Mouse (Mus musculus): Measurements from ENCODE around the gene Wbp1.
A peak's percentile ranks its signal among the peaks of the same experiment; 100 is the strongest.

The Wbp1 gene

DNA sequence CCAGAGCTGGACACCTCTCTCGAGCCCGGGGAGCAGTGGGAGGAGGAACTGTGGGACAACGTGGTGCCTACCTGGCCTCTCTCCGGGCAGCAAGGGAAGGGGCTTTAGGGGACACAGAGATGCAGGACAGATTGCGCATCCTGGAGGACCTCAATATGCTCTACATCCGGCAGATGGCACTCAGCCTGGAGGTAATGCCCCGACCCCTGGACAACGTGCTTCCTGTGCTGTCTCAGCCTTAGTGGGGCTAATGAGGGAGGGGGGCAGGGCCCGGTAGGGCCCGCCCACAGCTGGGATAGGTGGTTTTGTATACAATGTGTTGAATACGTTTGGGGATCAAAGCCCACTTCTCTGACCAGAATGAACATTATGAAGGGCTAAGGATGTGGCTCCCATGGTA, 16.7 kb upstream of the Wbp1 start:
- no peak for DNase-seq

DNA sequence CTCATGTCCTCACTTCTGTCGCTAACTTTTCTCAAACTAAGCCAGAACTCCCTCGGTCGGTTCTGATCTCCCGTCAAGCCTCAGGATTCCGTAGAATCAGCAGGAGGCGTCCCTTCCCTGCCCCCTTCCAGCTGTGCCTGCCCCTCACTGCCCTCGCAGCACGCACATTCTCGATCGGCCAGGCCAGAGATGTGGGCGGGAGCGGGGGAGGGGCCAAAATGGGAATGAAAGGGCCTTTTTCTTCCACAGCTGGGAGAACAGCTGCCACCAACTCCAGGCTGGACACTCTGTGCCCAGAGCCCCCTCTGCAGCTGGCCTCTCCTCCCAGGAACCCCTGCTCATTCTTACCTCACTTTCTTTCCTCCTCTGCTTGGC, 16.2 kb upstream of the Wbp1 start:
- DNase-seq, result peak; percentile 77

DNA sequence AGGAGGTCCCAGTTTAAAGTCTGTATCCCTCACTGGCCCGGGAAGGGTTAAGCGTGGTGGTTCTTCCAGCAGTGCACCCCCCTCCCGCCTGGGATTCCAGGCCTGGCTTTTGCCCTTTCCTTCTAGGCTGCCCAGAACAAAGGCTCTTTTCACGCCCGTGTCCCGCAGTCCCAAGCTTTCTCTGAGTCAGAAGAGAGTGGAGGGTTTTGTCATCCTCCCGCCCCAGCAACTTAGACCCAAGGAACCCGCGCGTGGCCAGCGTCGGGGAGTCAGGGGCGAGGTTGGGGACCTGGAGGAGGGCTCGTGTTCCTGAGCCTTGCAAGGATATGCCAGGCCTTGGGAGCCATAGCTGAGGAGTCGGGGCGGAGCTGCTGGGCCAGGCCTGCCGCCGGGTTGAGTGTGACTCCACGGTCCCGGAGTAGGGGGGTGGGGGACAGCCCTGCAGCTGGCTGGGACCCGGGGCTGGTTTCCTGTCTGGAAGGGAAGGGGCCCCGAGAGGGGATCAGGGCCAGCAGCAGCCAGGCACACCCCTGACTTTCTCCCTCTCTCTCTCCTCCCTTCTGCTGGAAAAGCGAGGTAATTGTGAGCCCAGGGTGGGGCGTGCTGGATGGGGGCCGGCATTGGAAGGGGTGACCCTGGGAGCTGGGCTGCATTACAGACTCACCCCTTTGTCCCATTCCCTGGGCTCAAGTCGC, 15.7 kb upstream of the Wbp1 start:
- no peak for DNase-seq

DNA sequence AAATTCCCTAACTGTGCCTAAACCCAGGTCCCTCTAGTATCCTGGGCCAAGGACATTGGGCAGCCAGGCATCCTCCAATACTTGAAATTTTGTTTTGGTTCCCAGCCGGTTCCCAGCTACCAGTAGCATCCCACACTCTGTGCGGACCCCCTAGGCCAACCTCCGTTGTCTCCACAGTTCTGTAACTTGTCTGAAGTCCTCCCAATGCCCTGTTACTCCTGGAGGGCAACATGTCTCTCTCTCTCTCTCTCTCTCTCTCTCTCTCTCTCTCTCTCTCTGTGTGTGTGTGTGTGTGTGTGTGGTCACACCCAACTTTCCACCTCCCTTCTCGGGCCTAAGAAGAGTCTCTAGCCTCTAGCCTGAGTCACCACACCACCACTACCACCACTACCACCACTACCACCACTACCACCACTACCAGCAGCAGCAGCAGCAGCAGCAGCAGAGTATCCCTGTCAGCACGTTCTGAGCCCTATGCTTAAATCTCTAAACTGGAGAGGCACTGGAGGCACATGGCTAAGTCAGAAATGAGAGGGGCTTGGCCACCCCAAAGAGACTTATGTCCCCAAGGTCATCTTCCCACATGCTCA, 15.0 kb upstream of the Wbp1 start:
- DNase-seq, result no peak

DNA sequence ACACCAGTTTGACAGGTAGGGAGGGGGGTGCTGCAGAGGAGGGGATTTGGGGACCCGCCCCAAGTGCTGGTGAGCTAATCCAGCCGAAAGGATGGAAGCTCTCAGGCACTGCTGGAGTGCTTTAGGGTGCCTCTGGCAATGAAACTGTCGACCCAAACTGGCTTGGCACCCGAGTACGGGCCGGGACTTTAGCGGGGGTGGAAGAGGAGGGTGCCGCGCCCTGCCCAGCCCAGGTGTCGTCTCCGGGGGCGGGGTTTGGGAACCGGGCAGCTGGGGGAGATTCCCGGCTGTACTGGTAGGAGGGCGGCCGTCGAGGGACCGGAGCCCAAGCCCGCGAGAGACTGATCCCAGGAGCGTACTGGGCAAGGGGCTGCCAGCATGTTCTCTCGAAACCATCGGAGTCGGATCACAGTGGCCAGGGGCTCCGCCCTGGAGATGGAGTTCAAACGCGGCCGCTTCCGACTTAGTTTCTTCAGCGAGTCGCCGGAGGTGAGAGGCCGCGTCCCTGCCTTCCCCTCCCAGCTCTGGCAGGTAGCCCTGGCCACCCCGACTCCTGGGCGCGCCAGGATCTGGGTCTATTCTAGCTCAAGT, 14.3 kb upstream of the Wbp1 start:
- no peak for DNase-seq

DNA sequence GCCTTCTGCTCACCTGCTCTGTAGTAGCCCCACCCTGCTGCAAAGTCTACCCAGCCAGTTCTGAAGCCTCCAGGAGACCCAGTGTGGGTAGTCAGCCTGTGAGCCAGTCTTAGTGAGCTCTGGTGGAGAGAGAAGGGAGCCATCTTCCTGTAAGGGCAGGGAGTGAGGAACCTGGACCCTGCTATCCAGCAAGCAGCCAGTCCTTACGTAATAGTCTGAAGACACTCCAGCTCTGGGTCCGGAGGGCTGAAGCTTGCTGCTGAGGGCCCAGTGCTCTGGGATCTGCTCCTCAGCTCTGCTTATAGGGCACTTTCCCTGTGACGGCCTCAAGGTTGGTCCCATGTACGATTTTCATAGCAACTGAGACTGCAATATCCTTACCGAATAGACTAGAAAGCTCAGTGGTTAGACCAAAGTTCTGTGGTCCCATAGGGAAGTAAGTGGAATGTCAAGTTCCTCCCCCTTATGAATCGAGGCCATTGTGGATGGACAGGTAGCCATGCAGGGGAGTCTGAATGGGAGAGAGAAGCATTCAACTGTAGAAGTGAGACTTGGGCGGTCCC, 13.7 kb upstream of the Wbp1 start, which contains the start of gene Rtkn:
Gene Rtkn (plus strand): TSS at position 513 of the 563 bp plus-strand sequence.
- no peak for DNase-seq

DNA sequence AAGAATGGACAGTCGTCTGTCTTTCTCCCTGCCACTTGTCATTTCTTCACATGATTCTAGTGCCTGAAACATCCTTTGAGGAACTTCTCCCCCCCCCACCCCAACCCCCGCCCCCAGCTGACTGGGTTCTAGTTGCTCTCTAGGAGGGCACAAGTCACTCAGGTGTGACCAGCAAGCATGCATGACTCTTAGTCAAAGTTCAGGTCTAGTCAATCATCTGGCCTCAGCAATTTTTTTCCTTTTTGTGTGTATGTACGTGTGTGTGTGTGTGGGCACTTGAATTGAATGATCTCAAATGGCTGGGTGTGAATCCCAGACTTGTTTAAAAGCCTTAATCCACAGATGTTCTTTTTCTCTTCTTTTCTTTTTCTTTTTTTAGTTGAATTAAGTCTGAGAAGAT, 12.9 kb upstream of the Wbp1 start:
- DNase-seq, result no peak

DNA sequence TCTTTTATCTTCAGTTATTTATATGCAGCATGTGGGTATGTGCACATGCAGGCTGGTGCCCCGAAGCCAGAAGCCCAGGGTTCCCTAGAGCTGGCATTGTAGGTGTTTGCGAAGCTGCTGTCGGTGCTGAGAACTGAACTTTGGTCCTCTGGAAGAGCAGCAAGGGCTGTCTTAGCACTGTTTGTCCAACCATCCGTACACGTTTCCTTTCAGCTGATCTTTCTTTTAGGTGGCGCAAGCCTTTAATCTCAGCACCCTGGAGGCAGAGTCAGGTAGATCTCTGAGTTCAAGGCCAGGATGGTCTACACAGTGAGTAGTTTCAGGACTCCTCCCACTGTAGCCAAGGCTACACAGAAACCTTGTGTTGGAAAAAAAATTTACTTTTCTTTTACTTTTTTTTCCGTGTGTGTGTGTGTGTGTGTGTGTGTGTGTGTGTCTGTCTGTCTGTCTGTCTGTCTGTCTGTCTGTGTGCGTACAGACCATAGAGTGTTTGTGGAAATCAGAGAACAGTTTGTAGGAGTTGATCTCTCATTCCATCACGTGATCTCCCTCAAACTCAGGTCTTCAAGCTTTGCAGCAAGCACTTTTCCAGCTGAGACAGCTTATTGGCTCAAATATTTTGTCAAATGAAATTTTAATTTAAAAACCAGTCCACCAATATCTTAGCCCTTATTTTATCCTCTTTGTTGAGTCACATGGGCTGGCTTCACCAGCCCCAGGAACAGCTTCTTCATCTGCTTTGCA, 11.0 kb upstream of the Wbp1 start:
- DNase-seq, result no peak

DNA sequence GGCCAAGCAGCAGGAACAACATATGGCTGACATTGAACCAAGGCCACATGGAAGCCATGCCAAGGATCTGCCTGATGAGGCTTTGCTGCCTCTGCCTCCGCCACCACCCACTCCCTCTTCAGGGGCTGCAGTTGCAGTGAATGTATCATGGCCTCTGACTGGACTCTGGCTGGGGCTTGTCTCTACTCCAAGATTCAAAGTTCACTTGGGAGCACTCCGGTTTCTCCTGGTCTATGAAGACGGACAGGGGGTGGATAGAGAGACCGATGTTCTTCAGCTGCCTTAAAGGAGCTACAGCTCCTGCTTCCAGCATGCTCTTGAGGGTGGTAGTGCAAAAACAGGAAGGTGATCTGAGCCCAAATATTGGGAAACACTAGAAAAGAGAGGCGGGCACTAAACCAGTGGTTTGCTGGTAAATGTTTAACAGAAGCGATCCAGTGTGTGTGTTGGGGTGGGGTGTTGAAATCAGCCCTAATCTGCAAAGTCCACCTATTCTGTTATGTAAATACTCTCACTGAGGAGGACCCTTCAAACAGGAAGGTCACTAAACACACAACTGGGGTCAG, 10.2 kb upstream of the Wbp1 start:
- no peak for DNase-seq

DNA sequence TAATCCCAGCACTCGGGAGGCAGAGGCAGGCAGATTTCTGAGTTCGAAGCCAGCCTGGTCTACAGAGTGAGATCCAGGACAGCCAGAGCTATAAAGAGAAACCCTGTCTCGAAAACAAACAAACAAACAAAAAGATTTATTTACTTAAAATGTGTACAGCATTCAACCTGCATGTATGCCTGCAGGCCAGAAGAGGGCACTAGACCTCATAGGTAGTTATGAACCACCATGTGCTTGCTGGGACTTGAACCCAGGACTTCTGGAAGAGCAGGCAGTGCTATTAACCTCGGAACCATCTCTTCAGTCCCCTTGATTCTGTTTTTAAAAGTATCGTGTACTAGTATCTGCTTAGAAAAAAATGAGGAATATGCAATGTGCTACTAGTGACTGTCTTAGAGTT, 6.1 kb upstream of the Wbp1 start:
- DNase-seq, result no peak

DNA sequence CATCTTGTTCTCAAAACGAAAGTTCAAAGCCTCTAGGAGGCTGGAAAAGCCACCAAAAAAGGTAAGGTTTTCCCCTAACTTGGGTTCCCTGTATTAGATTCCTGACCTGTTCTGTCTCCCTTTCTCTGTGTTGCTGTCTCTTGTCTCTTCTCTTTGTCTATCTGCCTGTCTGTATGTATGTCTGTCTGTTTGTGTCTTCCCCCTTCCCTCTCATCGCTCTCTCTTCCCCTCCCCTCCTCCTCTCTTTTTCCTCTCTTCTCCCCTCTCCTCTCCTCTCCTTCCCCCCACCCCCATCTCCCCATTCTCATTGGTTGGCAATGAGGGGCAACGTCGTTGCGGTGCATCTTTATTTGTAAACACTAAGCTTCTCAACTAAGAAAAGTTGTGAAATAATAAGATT, 4.0 kb upstream of the Wbp1 start, which contains the start of gene Ino80b:
Gene Ino80b (minus strand): TSS at position 101 of the 400 bp plus-strand sequence.
- no peak for DNase-seq

DNA sequence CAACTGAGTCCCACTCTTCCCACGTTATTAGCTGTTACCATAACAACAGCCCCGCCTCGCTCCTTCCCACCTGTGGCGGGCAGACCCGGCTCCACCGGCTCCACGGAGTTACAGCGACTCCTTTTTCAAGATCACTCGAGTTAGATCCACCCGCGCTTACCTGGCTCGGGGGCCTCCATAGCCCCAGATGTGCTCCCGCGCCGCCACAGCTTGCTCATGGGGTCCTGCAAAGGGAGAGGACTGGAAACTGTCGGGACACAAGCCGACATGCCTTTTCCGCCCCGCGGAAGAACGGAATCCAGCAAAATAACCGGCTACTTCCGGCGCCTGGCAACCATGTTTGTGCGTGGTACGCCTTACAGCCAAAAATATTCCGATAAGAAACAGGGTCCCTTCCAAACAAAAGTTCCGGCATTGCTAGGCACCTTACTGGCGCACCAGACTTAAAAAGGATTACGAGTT, 3.5 kb upstream of the Wbp1 start:
- peak; percentile 90 for DNase-seq

DNA sequence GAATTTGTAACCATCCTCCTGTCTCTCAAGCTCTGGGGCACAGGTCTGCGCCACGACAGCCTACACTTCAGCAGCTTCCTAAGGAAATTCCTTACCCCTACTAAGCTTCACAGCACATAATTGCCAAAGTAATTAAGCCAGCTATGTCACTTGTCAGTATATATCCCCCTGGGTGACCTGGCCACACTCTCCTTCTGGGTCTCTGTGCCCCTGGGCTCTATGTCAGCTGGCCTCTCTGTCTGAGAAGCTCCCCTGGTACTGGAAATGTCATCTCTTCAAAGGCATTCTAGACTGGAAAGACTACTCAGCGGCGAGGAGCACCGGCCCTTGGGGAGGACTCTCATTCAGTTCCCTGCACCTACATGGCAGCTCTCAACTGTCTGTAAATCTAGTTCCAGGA, 1.6 kb upstream of the Wbp1 start:
- no peak for DNase-seq

DNA sequence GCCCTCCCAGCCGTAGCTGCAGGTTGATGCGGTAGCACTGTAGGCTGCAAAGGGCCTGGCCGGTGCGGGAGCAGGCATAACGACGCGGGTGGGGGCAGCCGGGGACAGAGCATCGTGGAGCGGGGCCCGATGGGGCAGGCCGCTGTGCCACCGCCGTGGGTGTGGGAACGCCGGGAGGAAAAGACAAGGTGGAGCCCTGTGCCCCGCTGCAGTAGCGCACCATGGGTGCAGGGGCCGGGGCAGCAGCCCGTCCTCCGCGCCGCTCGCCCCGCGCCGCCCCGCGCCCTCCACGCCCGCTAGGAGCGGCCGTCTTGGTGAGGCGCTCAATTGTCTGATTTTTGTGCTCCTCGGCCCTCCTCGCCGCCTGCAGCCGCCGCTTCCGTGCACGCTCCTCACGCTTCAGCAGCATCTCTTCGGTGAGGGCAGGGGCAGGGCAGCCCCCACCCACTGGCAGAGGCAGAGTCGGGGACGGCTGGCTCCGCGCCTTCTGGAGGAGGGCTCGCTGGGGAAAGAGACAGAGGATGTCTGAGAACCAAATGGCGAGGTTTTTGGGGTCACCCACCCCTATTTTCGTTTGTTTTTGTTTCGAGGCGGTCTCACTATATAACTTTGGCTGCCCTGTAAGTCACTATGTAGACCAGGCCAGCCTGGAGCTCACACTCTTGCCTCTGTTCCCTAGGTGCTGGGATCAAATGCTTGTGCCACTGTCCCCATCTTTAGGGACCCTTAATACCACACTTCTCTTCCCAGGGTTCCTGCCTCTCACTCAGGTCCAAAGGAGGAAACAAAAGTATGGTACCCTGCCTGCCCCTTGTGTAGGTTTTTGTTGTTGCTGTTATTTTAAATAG, 728 bp upstream of the Wbp1 start:
- no peak for DNase-seq

DNA sequence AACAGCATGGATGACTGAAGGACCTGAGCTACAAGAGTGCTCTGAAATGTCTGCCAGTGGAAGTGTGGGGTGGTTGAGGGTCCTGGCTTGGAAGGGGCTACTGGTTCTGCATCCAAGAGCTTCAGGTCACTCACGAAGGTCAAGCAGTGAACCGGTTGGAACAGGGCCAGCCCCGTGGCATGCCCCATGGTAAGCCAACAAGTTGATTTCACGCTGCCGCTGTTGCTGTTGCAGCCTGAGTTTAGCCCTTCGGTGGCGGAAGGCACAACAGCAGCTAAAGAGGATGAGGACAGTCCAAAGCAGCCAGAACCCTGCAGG, 1.7 kb downstream of the Wbp1 start:
- no peak for DNase-seq

DNA sequence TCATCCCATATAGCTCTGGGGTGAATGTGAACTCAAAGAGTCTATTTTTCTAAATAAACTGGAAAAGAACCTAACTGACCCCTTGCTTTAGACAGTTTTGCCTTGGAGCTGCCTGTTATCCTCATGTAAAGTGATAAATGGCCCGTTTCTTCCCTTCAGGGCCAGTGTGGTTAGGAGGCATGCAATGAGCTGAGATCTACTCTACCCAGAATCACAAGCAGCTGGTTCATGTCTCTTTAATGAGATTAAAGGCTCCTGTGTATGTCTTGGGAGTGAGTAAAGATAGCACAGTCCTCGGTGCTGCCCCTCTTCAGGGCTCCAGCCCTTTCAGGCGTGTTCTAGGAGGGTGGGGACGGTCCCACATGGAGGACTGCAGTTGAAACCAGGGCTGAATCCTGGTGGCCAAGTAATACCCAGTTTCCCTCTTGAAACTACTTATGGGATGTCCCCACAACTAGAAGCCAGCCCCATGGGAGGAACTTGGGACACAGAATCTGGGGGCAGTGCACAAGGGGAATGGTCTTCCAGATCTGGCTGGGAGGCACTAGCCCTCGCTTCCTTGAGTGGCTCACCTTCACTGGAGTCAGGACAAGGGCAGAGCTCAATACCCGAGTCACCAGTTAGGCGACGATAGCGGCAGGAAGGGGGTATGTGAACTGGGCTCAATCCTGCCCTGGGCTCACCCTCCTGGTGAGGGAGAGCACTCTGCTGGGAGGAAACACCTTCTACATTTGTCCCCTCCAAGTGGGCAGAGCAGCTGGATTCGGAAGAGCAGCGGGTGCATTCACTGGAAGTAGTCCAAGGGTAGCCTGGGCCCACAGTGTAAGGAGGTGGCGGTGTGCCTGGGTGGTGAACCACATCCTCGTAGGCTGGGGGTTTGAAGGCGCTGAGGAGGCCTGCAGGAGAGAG, 2.3 kb downstream of the Wbp1 start:
- DNase-seq, result no peak

DNA sequence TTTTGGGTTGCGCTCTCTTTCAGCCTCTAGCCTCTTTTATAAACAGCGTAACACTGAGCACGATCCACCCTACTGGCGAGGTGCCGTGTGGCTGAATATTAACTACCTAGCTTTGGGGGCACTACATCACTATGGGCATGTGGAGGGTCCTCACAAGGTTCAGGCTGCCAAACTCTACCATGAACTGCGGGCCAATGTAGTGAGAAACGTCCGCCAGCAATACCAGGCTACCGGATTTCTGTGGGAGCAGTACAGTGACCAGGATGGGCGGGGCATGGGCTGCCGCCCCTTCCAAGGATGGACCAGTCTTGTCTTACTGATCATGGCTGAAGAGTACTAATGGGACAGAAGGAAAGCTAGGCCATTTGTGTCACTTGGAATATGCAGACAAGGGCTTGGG, 3.0 kb downstream of the Wbp1 start:
- no peak for DNase-seq

DNA sequence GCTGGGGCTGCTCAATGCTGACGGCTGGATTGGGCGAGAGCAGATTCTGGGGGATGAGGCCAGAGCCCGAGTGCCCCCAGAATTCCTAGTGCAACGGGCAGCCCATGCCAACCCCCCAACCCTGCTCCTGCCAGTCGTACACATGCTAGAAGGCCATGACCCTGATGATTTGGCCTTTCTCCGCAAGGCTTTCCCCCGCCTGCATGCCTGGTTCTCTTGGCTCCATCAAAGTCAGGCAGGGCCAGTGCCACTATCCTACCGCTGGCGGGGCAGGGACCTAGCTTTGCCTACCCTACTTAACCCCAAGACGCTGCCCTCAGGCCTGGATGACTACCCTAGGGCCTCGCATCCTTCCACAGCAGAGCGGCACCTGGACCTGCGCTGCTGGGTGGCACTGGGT, 3.7 kb downstream of the Wbp1 start:
- DNase-seq, result no peak

DNA sequence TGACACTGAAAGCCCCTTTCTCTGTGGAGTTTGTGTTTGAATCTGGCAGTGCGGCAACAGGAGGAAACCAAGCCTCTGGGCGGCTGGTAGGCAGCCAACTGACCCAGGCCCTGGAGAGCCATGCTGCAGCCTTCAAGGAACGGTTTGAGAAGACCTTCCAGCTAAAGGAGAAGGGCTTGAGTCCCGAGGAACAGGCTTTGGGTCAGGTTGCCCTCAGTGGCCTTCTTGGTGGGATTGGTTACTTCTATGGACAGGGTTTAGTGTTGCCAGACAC, 4.3 kb downstream of the Wbp1 start:
- DNase-seq, result no peak

DNA sequence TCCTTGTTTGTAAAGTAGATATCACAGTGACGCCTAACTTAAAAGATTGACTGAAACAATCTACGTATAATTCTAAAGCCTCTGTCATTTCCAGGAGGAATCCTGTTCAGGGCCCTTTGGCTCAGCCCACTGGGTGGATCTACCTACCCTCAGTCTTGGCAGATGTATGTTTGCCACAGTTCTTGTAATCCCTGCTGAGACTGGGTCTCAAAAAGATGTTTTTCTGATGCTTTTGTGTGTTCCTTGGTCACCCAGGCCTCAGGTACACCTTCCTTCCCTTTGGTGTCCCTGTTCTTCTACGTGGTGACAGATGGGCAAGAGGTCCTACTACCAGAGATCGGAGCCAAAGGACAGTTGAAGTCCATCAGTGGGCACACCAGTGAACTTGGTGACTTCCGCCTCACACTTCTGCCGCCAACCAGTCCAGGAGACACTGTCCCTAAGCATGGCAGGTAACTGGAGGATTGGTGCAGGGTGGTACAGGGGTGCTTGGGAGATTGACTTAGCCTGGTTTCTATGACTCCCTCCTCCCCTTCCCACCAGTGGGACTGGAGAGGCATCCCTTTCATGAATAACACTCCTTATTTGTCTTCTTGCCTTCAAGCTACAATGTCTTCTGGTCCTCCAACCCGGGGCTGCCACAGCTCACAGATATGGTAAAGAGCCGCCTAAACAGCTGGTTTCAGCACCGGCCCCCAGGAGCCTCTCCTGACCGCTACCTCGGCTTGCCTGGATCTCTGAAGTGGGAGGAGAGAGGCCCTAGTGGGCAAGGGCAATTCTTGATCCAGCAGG, 4.8 kb downstream of the Wbp1 start:
- DNase-seq, result no peak
